Mouse (Mus musculus) layer of hippocampus, adult 2 months (tissue): ENCODE measurements around the gene Hist1h4a. TPM values are rescaled to one million over a fixed set of nuclear protein-coding genes. Genes with fewer than 3 reads are reported as not detected.
A peak's percentile ranks its signal among the peaks of the same experiment; 100 is the strongest.
"Not testable (repeated sequence)": the region's sequence is repeated elsewhere in the genome, so short reads cannot be mapped to it uniquely, and the experiment has no call there.

Experiments
- DNase-seq, 2 experiments: peaks; one replicate each; pipeline ENCODE4 v3.0.0; 2022; ENCODE audit warnings: low spot score in 2 of 2
- H3K27ac ChIP-seq: fragments of 200-600 bp; 2 replicates; pipeline ENCODE4 v1.8.1; 2022
- H3K4me3 ChIP-seq: fragments of 200-600 bp; 2 replicates; pipeline ENCODE4 v1.8.1; 2022; ENCODE audit warnings: mild to moderate bottlenecking
- CTCF ChIP-seq: fragments of 200-600 bp; conservative IDR thresholded peaks from 2 replicates; pipeline ENCODE4 v1.8.1; 2022; ENCODE audit warnings: antibody characterized with exemption, mild to moderate bottlenecking, moderate library complexity
- microRNA-seq, 2 experiments: library from miRNA; unstranded; fragments of <30 nt; microRNA quantifications; one replicate each; pipeline ENCODE4 v1.2.0; 2021
- total RNA-seq, 2 experiments: library from RNA; stranded (reverse); gene quantifications; 2 replicates each; pipeline ENCODE4 v1.2.3; 2021

Hist1h4a gene
- total RNA-seq, 2 experiments from 2014 or later = 46.0 to 55.3 TPM

- DNase-seq = no peak
- Histone ChIP-seq H3K4me3 (no peak overlapping the region), H3K27ac (no peak overlapping the region)
- no peak for TF ChIP-seq CTCF
Measured at GRCm38 (mm10) chr13:23730479-23730878, 30.6 kb downstream of the Hist1h4a start.

- H3K4me3 ChIP-seq = no peak overlapping the region
Measured at GRCm38 (mm10) chr13:23729706-23730105, 31.3 kb downstream of the Hist1h4a start.

GRCm38 (mm10) chr13:23729192-23729525, 31.9 kb downstream of the Hist1h4a start:
- Histone ChIP-seq H3K27ac (no peak overlapping the region; the same call in 1 of the 2 replicates), H3K4me3 (no peak overlapping the region)
- TF ChIP-seq CTCF = no peak
- DNase-seq = no peak

More at GRCm38 (mm10) chr13:23729706-23730105, 31.3 kb downstream of the Hist1h4a start:
- no peak for TF ChIP-seq CTCF
- no peak overlapping the region for H3K27ac ChIP-seq
- DNase-seq = no peak

- no peak overlapping the region for H3K4me3 ChIP-seq
Measured at GRCm38 (mm10) chr13:23728472-23729191, 32.4 kb downstream of the Hist1h4a start.

GRCm38 (mm10) chr13:23725213-23725612, 35.8 kb downstream of the Hist1h4a start:
- DNase-seq = no peak
- TF ChIP-seq CTCF = no peak
- Histone ChIP-seq H3K27ac (no peak overlapping the region), H3K4me3 (no peak overlapping the region)

More at GRCm38 (mm10) chr13:23728472-23729191, 32.4 kb downstream of the Hist1h4a start:
- H3K27ac ChIP-seq = peak overlapping the region; percentile 14; the same call in 1 of the 2 replicates
- DNase-seq = no peak
- TF ChIP-seq CTCF = no peak

- Histone ChIP-seq H3K27ac (no peak overlapping the region), H3K4me3 (no peak overlapping the region)
- no peak for TF ChIP-seq CTCF
- no peak for DNase-seq
Measured at GRCm38 (mm10) chr13:23724239-23724638, 36.8 kb downstream of the Hist1h4a start.

GRCm38 (mm10) chr13:23717593-23718245, 43.3 kb downstream of the Hist1h4a start:
- not testable (repeated sequence) for H3K27ac ChIP-seq, DNase-seq

GRCm38 (mm10) chr13:23717176-23717575, 43.9 kb downstream of the Hist1h4a start:
- no peak overlapping the region for H3K27ac ChIP-seq
- DNase-seq = no peak
- H3K4me3 ChIP-seq = no peak overlapping the region
- no peak for TF ChIP-seq CTCF

More at GRCm38 (mm10) chr13:23717593-23718245, 43.3 kb downstream of the Hist1h4a start:
- H3K4me3 ChIP-seq = not testable (repeated sequence)

- TF ChIP-seq CTCF = no peak
Measured at GRCm38 (mm10) chr13:23716261-23717042, 44.6 kb downstream of the Hist1h4a start.

More at GRCm38 (mm10) chr13:23716261-23717042, 44.6 kb downstream of the Hist1h4a start:
- Histone ChIP-seq H3K4me3 (no peak overlapping the region), H3K27ac (no peak overlapping the region)
- no peak for DNase-seq

Small RNAs within 50 kb of the gene (microRNA-seq; reads per million reads assigned to microRNA genes)
- gene Gm44314 (0 reads per million in 2 experiments), gene Gm44484 (0 reads per million in 2 experiments)

Other genes with a start within 250 kb of the Hist1h4a start
- gene Hist1h4h, start 230.2 kb downstream of the Hist1h4a start, total RNA-seq = 100 to 1,000 TPM; 333 to 344 TPM
- 10 to 100 TPM in 1 of 2 experiments, 1 to 10 TPM in 1; 6.9 to 12.2 TPM for gene Hist1h2af, start 227.3 kb downstream of the Hist1h4a start, total RNA-seq
- gene Hist1h3g, start 225.8 kb downstream of the Hist1h4a start, total RNA-seq = 1 to 10 TPM; 3.6 to 5.5 TPM
- gene Hist1h2bh, start 217.8 kb downstream of the Hist1h4a start, total RNA-seq = 1 to 10 TPM in 1 of 2 experiments, under 1 TPM in 1; 0.39 to 1.2 TPM
- 10 to 100 TPM; 17.7 to 18.3 TPM for gene Hist1h3f, start 217.2 kb downstream of the Hist1h4a start, total RNA-seq
- 100 to 1,000 TPM; 150 to 167 TPM for gene Hist1h4f, start 209.6 kb downstream of the Hist1h4a start, total RNA-seq
- 1 to 10 TPM; 4.6 to 5.5 TPM for gene Hist1h1d, start 208.0 kb downstream of the Hist1h4a start, total RNA-seq
- gene Hist1h3e, start 198.9 kb downstream of the Hist1h4a start, total RNA-seq = 10 to 100 TPM; 45.3 to 54.6 TPM
- 1 to 10 TPM; 6.6 to 7.7 TPM for gene Hist1h2ae, start 190.0 kb downstream of the Hist1h4a start, total RNA-seq
- 10 to 100 TPM; 74.0 to 78.9 TPM for gene Hist1h2bg, start 189.8 kb downstream of the Hist1h4a start, total RNA-seq
- 10 to 100 TPM; 22.8 to 29.6 TPM for gene Hist1h2bf, start 187.0 kb downstream of the Hist1h4a start, total RNA-seq
- 10 to 100 TPM in 1 of 2 experiments, 1 to 10 TPM in 1; 5.0 to 13.0 TPM for gene Hist1h2ad, start 186.8 kb downstream of the Hist1h4a start, total RNA-seq
- gene Hist1h3d, start 185.5 kb downstream of the Hist1h4a start, total RNA-seq = 10 to 100 TPM; 12.1 to 13.0 TPM
- gene Hist1h4d, start 179.6 kb downstream of the Hist1h4a start, total RNA-seq = 100 to 1,000 TPM; 140 to 146 TPM
- gene Hist1h2be, start 140.1 kb downstream of the Hist1h4a start, total RNA-seq = 10 to 100 TPM in 1 of 2 experiments, 1 to 10 TPM in 1; 8.8 to 10.1 TPM
- gene Hist1h1e, start 138.7 kb downstream of the Hist1h4a start, total RNA-seq = 10 to 100 TPM; 50.6 to 58.1 TPM
- gene Hist1h2ac, start 77.3 kb downstream of the Hist1h4a start, total RNA-seq = 1 to 10 TPM; 2.9 to 4.0 TPM
- 10 to 100 TPM; 45.1 to 50.2 TPM for gene Hist1h2bc, start 77.0 kb downstream of the Hist1h4a start, total RNA-seq
- gene Hist1h1t, start 65.4 kb downstream of the Hist1h4a start, total RNA-seq = not detected
- gene Hist1h4c, start 62.8 kb downstream of the Hist1h4a start, total RNA-seq = 100 to 1,000 TPM; 108 to 115 TPM
- gene Hfe, start 50.4 kb downstream of the Hist1h4a start, total RNA-seq = 1 to 10 TPM; 3.2 to 3.6 TPM
- 10 to 100 TPM; 59.1 to 68.1 TPM for gene Hist1h1c, start 22.4 kb downstream of the Hist1h4a start, total RNA-seq
- 1 to 10 TPM; 3.6 to 5.9 TPM for gene Hist1h3c, start 15.6 kb downstream of the Hist1h4a start, total RNA-seq
- gene Hist1h2bb, start 14.5 kb downstream of the Hist1h4a start, total RNA-seq = 10 to 100 TPM; 23.0 to 24.7 TPM
- gene Hist1h2ab, start 10.1 kb downstream of the Hist1h4a start, total RNA-seq = 10 to 100 TPM; 24.4 to 27.3 TPM
- gene Hist1h3b, start 9.0 kb downstream of the Hist1h4a start, total RNA-seq = 10 to 100 TPM; 13.6 to 15.0 TPM
- gene Hist1h4b, start 4.2 kb downstream of the Hist1h4a start, total RNA-seq = 10 to 100 TPM; 70.9 to 73.8 TPM
- 10 to 100 TPM; 35.0 to 41.6 TPM for gene Hist1h3a, start 1.2 kb upstream of the Hist1h4a start, total RNA-seq
- 10 to 100 TPM; 18.5 to 18.9 TPM for gene Hist1h1a, start 2.4 kb upstream of the Hist1h4a start, total RNA-seq
- gene Trim38, start 8.7 kb upstream of the Hist1h4a start, total RNA-seq = not detected
- gene Slc17a2, start 45.8 kb upstream of the Hist1h4a start, total RNA-seq = under 1 TPM in 1 of 2 experiments, not detected in 1; 0.10 TPM
- gene Slc17a3, start 78.2 kb upstream of the Hist1h4a start, total RNA-seq = not detected
- not detected for gene Slc17a1, start 106.5 kb upstream of the Hist1h4a start, total RNA-seq
- not detected for gene Slc17a4, start 153.8 kb upstream of the Hist1h4a start, total RNA-seq
- not detected for gene Hist1h2ba, start 172.9 kb upstream of the Hist1h4a start, total RNA-seq
- gene Hist1h2aa, start 173.2 kb upstream of the Hist1h4a start, total RNA-seq = not detected
- 1 to 10 TPM in 1 of 2 experiments, under 1 TPM in 1; 0.95 to 1.1 TPM for gene Scgn, start 230.0 kb upstream of the Hist1h4a start, total RNA-seq